Mouse (Mus musculus) cerebellum, adult 9-11 months (tissue): Measurements from ENCODE around the gene BC048679.
A peak's percentile ranks its signal among the peaks of the same experiment; 100 is the strongest.
"Not testable (repeated sequence)": the region's sequence is repeated elsewhere in the genome, so short reads cannot be mapped to it uniquely, and the experiment has no call there.

ENCODE experiments used
- DNase-seq: peaks from one replicate; pipeline ENCODE4 v3.0.0; 2022

The BC048679 gene

DNA sequence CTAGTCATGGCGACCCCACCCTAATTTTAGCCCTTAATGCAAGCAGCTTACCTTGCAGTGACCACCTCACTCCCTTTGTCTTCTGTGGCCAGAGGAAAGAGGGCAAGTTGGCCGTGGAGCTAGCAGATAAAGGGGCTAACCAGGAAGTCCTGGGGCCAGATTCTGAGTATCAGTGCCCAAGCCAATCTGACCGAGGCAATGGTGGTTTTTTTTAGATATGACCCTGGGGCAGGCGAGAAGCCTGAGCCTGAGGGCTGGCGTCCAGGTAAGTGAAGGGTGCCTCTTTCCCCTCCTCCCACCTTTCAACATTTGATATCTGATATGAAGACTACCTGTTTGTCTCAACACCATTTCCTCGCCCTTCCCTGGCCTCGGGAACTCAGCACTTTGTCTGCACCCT, at the start of gene BC048679:
Gene BC048679, minus strand, starts transcription at position 101 of the 400 bp plus-strand sequence.
- DNase-seq: no peak

GRCm38 (mm10) chr7:81542934-81543333, 44.9 kb upstream of the BC048679 start:
- DNase-seq: no peak

DNA sequence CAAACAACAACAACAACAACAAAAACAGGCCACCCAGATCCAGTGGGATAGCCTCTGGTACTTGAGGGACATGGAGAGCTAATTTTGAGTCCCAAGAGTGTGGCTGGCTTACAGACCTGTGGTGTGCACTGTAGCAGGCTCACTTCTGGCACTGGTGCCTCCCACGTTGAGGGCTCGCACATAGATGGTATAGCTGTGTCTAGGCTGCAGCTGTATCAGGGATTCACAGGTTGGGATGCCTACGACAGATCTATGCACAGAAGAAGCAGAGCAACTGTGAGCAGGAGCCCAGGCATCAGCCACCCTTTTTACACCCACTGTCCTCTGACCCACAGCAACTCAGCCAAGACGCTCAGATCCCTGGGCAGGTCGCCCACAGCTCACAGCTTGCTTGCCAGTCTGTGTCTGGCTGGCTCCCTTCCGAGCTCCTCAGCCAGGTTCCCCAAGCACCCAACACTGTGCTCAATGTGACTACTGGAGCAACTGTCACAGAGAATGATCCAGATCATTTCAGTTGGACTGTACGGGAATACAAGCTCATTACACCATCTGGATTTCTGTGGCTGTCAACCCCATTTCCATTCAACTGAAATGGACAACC, 43.9 kb upstream of the BC048679 start:
- peak; percentile 30 for DNase-seq

GRCm38 (mm10) chr7:81540999-81541398, 42.9 kb upstream of the BC048679 start:
- no peak for DNase-seq

GRCm38 (mm10) chr7:81539565-81539964, 41.5 kb upstream of the BC048679 start:
- DNase-seq: no peak

GRCm38 (mm10) chr7:81538070-81538675, 40.1 kb upstream of the BC048679 start:
- DNase-seq: no peak

DNA sequence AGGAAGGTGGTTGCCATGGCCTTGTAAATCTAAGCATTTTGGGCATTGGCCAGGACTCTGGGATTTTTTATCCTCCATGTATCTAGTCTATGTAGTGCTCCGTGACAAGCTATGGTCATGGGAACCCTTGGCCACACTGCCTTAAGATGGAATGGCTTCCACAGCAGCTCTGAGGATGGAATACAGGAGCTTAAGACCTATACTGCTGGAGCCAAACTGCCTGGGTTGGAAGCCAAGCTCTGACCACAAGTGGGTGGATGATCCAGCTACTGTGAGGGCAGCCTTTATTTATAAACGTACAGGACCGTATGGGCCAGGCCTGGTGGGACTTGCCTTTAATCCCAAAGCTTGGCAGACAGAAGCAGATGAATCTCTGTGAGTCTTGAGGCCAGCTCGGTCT, 38.4 kb upstream of the BC048679 start:
- no peak for DNase-seq

- DNase-seq: no peak
These were observed 33.4 kb upstream of the BC048679 start for GRCm38 (mm10) chr7:81531462-81531861.

GRCm38 (mm10) chr7:81528918-81529317, 30.8 kb upstream of the BC048679 start:
- no peak for DNase-seq

DNA sequence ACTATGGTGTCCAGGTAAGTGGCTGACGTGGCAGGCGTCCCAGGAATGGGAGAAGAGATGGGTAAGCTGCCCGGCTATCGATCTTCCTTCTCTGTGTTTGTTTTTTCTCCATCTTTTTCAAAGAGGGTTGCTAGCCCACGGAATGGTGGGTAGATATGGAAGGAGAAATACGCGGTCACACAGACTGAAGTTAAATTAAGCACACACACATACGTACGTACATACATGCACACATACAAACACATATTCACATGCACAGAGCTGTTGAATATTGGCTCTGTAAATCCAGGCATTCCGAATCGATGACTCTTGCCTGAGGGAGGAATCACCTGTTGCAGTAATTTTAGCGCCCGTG, 25.6 kb upstream of the BC048679 start:
- DNase-seq: no peak

DNA sequence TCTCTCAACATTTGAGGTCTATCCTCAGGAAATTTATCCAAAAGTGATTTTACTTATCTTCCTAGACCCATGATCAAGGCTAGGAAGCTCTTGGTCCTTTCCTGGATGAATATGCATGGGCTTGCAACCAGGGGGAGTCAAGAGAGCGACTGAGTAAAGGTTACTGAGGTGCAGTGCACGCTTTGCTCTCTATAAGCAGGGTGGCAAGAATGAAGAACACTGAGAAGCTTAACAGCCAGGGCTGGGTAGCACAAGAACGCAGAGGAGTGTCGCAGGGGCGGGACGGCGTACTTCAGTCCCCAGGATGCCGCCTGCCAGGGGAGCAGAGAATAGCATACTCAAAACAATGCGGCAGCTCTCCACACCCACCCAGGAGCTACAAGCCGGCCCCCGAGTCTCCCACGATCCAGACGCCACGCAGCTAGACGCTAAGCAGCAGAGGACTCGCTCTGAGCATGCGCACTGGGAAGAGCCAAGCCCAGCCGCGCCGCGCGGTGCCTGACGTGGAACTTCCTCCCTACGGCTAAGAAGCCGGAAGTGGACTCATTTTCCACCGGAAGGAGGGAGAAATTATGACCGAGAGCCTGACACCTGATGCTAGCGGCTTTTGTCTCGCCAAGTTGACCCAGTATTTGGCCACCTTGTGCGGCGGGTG, 25.1 kb upstream of the BC048679 start:
- DNase-seq: peak; percentile 92

DNA sequence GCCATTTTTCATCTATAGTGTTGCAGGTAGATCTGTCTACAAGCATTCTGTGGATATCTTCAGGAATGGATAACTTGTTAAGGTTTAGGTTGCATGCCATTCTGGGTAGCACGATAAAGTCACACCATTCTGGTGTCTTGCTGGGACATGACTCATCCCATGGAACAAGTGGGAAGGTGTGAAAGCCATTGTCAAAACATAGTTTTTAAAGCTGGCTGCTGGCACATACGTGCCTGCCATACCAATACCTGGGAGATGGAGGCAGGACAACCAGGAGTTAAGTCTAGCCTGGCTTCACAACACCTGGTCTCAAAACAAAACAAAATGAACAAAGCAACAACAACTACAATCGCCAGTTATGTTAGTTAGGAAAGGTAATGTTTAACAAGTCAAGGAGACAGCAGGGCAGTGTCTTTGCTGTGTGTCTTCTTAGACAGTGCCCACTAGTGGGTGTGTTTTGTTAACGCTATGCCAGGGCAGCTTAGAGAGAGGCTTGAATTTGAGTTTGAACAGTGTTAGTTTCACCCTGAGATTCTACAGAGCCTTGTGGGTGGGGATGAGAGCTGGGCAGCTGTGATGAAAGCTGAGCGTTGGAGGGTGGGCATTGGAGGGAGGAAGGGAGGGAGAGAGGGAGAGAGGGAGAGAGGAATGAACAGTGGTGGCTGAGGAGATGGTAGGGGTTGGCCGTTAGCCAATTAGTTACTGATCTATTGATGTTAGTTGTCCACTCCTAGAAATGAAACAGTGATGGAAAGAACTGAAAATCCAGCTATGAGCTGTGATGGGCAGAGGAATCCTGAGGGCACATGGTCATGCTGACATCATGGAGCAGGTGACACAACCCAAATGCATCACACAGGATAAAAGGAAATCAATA, 18.3 kb upstream of the BC048679 start:
- no peak for DNase-seq

- no peak for DNase-seq
These were observed 17.0 kb upstream of the BC048679 start for GRCm38 (mm10) chr7:81514906-81515590.

DNA sequence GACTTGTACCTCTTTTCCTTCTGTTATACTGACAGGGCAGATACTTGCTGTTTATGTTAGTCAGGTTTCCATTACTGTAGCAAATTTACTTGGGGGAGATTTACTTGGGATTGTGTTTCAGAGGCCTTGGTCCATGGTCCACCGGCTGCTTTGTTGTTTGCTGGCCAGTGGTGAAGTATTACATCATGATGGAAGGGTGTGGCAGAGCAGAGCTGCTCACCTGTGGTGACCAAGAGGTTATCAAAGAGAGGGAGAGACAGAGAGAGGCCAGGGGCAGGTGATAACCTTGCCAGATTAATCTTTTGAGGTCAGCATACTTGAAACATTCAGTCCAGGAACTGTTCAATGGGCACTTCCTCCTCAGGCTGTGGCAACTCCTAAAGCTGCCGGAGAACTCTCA, 3.0 kb upstream of the BC048679 start:
- no peak for DNase-seq

DNA sequence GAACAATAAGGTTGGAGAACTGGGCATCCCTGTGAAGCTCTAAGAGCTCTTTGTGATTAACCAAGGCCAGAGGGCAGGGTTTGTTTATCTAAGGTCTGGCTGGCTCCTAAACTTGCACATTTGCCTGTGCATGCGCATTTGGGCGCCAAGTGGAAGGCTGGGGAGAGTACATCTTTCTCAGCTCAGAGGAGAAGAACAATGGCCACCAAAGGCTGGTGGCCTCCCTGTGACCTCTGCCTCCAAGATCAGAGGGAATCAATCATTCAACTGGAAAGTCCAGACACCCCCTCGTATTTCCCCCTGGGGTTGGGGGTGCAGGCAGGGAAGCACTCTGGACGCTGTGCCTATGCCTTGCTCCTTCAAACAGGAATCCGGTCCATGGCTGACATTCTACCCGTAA, 910 bp downstream of the BC048679 start:
- DNase-seq: no peak

DNA sequence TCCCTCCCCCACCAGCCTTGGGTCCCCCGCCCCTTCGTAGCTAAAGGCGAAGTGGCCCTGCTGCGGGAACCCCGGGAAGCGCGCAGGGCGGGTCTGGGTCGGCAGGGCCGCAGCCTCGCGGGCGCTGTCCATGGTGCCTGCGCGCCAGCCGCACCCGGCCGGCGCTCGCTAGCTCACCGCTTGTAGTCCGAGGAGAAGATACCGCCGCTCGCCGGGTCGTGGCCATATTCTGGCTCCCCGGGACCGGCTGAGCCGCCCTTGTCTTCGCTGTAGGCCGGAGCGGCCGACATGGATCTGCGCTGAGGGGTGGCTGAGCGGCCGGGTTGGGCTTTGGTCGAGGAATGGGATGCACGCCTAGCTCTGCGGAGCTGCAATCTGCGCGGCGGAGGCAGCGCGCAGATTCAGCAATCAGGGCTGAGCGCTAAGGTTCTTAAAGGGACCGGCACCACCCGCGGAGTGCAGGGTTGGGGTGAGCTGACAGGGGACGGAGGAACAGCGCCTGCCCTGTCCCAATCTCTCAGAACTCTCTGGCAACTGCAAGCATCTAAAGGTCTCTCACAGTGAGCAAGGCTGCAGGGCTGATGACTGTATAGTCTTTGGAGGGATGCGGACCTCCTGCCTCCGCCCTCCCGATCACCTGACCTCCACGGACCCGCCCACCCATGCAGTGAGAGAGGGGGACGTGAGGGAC, 4.6 kb downstream of the BC048679 start, which contains the start of gene Ap3b2:
Gene Ap3b2, minus strand, starts transcription at position 595 of the 691 bp plus-strand sequence.
- DNase-seq: peak; percentile 87

DNA sequence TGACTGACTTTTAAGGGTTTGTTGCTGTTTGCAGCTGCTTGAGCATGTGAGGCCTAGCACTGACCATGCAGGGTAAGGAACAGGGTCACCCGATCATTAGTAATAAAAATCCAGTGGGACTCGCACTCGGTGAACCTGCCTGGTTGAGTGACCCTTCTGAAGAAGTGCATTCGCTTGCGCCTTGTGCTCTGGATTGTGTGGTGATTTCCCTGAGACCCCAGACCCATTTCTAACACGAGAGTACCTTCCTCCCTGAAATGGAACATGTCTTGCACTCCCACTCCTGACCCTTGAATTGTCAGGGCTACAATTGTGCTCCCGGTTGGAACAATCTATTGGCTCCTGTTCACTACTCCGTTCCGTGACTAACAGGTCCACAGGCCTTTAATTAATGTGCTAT, 5.5 kb downstream of the BC048679 start:
- no peak for DNase-seq

- DNase-seq: no peak
These were observed 8.4 kb downstream of the BC048679 start for GRCm38 (mm10) chr7:81489649-81490048.

GRCm38 (mm10) chr7:81480800-81481199, 17.3 kb downstream of the BC048679 start:
- DNase-seq: no peak

- DNase-seq: no peak
These were observed 18.5 kb downstream of the BC048679 start for GRCm38 (mm10) chr7:81479531-81480090.

GRCm38 (mm10) chr7:81478261-81478660, 19.8 kb downstream of the BC048679 start:
- DNase-seq: not testable (repeated sequence)

DNA sequence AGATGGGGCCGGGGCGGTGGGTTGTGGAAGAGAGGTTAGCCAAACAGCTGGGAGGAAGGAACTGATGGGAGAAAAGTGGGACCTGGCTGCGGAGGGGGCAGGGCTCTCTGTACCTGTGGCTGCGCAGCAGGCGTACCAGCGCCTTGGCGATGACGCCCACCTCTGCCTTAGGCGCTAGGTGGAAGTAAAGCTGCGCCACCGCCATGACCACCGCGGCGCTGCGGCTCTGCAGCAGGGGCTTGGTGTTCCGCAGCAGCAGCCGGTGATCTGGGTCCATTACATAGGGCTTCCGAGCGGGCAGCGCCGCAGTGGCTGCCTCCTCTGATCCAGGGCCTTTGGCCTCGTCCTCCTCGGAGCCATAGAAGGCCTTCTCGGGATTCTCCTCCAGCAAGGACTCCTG, 21.2 kb downstream of the BC048679 start:
- no peak for DNase-seq
